Mouse (Mus musculus) kidney, postnatal 0 days (tissue): ENCODE results near the gene 2510002D24Rik. TPM values are rescaled to one million over a fixed set of nuclear protein-coding genes. Genes with fewer than 3 reads are reported as not detected.

ENCODE experiments used
- ATAC-seq: fragments of 200-750 bp; cut with Nextera tagmentation; replicated peaks from 2 replicates; pipeline ENCODE4 v1.8.0; 2017; ENCODE audit warnings: low read depth, moderate number of reproducible peaks, moderate TSS enrichment, moderate library complexity; ENCODE audit not compliant: low FRiP score
- DNase-seq: peaks from one replicate; pipeline ENCODE4 v3.0.0-alpha.2; 2016; ENCODE audit warnings: low spot score
- H3K27ac ChIP-seq: fragments of 300-500 bp; sonication (generic); 2 replicates; pipeline ENCODE4 v1.5.1; 2014; ENCODE audit warnings: mild to moderate bottlenecking
- H3K27me3 ChIP-seq: fragments of 300-500 bp; sonication (generic); 2 replicates; pipeline ENCODE4 v1.6.1; 2014; ENCODE audit warnings: low read length, mixed read lengths; ENCODE audit not compliant: insufficient read depth
- H3K36me3 ChIP-seq: fragments of 300-500 bp; sonication (generic); 2 replicates; pipeline ENCODE4 v1.6.1; 2014; ENCODE audit warnings: low read length, mixed read lengths; ENCODE audit not compliant: insufficient read depth
- H3K4me1 ChIP-seq: fragments of 300-500 bp; sonication (generic); replicated peaks from 2 replicates; pipeline ENCODE4 v1.6.1; 2014; ENCODE audit warnings: antibody characterized with exemption, low read length, mixed read lengths; ENCODE audit not compliant: insufficient read depth
- H3K4me2 ChIP-seq: fragments of 300-500 bp; sonication (generic); 2 replicates; pipeline ENCODE4 v1.6.1; 2014; ENCODE audit warnings: mild to moderate bottlenecking, low read length, moderate library complexity, mixed read lengths
- H3K4me3 ChIP-seq: fragments of 300-500 bp; sonication (generic); replicated peaks from 2 replicates; pipeline ENCODE4 v1.5.1; 2014; ENCODE audit warnings: low read depth, low read length
- H3K9ac ChIP-seq: fragments of 300-500 bp; sonication (generic); 2 replicates; pipeline ENCODE4 v1.6.1; 2014; ENCODE audit warnings: low read depth, low read length
- H3K9me3 ChIP-seq: fragments of 300-500 bp; sonication (generic); replicated peaks from 2 replicates; pipeline ENCODE4 v1.6.1; 2016; ENCODE audit warnings: low read length, inconsistent platforms, mixed read lengths
- CTCF ChIP-seq: IDR thresholded peaks from 2 replicates; pipeline ENCODE4 v1.5.1; 2016; ENCODE audit warnings: antibody characterized with exemption, low read depth, mild to moderate bottlenecking, moderate library complexity
- WGBS: fragments of 180-500 bp; shearing (Covaris S2); extraction: QIAGEN DNeasy Blood & Tissue Kit; methylation state at CpG from one replicate; pipeline ENCODE4 v1.1.7; 2014; 5-methylcytosine and 5-hydroxymethylcytosine counted together
- polyA plus RNA-seq: library from polyadenylated mRNA; unstranded; fragments of >200 nt; fragmentation: Nextera tagmentation; extraction: Ambion mirVana; gene quantifications from 2 replicates; pipeline ENCODE4 v1.2.1, GENCODE M21; 2015

The 2510002D24Rik gene
- 27.5 and 30.5 TPM in 2 replicates for polyA plus RNA-seq

DNA sequence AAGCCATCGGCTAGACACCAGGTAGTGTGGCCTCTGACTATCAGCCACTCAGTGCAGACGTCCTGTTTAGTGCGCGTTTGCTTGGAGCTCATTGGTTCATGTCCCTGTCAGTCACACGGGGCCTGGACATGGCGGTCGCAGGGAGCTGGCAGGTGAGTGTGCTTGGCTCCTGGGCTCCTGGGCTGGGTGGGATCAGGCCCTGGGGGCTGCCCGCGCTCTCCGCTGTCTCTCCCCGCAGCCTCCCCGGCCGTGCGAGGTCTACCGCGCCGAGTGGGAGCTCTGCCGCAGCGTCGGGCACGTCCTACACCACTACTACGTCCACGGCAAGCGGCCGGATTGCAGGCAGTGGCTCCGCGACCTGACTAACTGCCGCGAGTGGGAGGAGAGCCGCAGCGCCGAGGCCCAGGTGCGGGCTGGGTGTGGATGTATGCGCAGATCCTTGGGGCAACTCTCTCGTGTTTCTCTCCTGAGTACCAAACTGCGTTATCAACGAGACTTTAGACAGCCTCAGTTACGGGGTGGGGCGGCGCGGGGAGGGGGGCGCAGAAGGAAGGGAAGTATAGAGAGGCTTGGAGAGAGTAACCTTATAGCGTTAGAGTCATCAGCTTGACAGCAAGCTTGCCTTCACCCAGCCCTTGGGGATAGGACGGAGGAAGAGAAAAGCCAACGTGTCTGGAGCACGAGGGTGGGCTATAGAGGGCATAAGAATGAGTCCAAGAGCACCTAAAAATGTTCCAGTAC is at the start of gene 2510002D24Rik, which contains the start of gene Gm28539:
2510002D24Rik (plus strand) TSS at position 111 of the 741 bp plus-strand sequence.
Gm28539 (plus strand) TSS at position 117 of the 741 bp plus-strand sequence.
- Histone ChIP-seq H3K27me3 (no peaks in the 10 kb centered on the region), H3K9me3 (no peaks in the 10 kb centered on the region), H3K36me3 (peaks cover 22% of the 10 kb centered on the region; the same call in 1 of the 2 replicates), H3K4me3 (peak within 1 kb of the TSS; percentile 93), H3K4me2 (peak within 1 kb of the TSS; percentile 75), H3K4me1 (0 out of 2 replicates have a peak, but pooled peaks cover 4% of the 10 kb centered on the region), H3K27ac (peak within 1 kb of the TSS; percentile 85), H3K9ac (peak within 1 kb of the TSS; percentile 82)
- DNase-seq: peak; percentile 89
- under 1% methylated on average over 46 of the region's 46 CpGs for WGBS
- peak; percentile 99 for ATAC-seq
- TF ChIP-seq CTCF: no peak

- Histone ChIP-seq H3K9me3 (no peaks in the 10 kb centered on the region), H3K27me3 (no peaks in the 10 kb centered on the region), H3K27ac (no peak overlapping the region), H3K36me3 (peaks cover 20% of the 10 kb centered on the region; the same call in 1 of the 2 replicates), H3K9ac (no peak overlapping the region), H3K4me1 (no peaks in the 10 kb centered on the region), H3K4me2 (no peak overlapping the region), H3K4me3 (no peak overlapping the region)
- ATAC-seq (no peak), DNase-seq (no peak)
- TF ChIP-seq CTCF: no peak
- 93% methylated on average over 10 of the region's 10 CpGs for WGBS
Measured at GRCm38 (mm10) chr16:18786652-18787051, 49.7 kb upstream of the 2510002D24Rik start.

DNA sequence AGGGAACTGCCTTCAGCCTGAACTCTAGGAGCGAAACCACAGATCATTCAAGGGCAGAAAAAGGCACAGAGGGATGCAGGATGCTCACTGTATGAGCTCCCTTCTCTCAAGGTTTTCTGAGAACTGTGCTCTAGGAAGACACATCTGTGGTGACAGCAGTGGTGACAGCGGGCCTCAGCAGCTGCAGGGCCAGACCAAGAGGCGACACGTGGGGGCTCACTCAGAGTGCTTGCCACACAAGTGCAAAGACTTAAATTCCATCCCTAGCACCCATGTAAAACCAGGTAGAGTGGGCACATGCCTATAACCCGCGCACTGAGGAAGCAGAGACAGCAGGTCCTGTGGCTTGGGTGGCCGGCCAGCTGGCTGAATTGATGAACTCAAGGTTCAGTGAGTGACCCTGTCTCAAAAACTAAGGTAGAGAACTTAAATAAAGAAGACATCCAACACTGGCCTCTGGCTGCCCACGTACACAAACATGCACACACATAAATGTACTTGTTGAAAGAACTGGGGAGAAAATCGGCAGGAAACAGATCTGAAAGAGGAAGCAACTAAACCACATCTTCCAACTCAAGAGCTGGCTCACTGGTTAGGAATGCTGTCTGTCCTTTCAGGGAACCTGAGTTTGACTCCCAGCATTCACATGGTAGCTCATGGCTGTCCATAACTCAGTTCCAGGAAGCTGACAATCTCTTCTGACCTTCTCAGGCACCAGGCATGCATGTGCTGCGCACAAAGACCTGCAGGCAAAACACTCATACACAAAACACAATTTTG is 47.6 kb upstream of the 2510002D24Rik start:
- TF ChIP-seq CTCF: no peak
- H3K9ac ChIP-seq: no peak overlapping the region
- H3K4me2 ChIP-seq: no peak overlapping the region
- H3K27ac ChIP-seq: no peak overlapping the region
- H3K9me3 ChIP-seq: no peaks in the 10 kb centered on the region
- H3K27me3 ChIP-seq: no peaks in the 10 kb centered on the region
- no peaks in the 10 kb centered on the region for H3K4me1 ChIP-seq
- WGBS: 72% methylated on average over 10 of the region's 10 CpGs
- ATAC-seq (0 out of 2 replicates have a peak, but pooled peaks have one; percentile 12), DNase-seq (no peak)
- peaks cover 26% of the 10 kb centered on the region; the same call in 1 of the 2 replicates for H3K36me3 ChIP-seq
- H3K4me3 ChIP-seq: no peak overlapping the region

DNA sequence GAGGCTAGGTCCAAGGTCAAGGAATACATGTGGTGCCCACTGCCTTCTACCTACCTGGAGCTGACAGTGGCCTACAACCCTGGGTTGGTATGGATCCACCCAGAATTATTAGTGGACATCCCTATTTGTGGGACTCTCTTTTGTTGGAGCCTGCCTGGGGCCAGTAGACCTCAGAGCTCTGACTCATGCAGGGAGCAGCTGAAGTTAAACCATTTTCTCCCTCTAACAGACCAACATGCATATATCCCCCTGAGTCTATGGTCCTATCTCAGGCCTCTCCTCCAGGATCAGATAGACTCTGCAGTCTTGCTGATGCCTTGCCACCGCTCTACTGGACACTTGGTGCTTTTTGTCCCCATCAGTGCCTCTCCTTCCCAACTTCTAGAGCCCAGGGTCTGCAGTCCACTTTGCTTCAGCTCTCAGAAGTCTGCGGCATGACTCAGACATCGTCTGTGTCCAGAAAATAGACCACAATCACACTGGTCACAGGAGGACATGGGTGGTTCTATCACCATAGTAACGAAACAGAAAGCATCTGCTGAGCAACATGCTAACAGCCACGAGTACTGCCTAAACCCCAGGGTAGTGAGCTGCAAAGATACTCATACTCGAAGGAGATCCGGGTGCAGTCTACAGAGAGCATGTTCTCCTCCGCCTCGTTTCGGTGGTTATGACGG is 41.0 kb upstream of the 2510002D24Rik start:
- no peak for TF ChIP-seq CTCF
- H3K36me3 ChIP-seq: 0 out of 2 replicates have a peak, but pooled peaks cover 18% of the 10 kb centered on the region
- no peak overlapping the region for H3K4me2 ChIP-seq
- H3K9me3 ChIP-seq: no peaks in the 10 kb centered on the region
- H3K27ac ChIP-seq: no peak overlapping the region
- H3K4me3 ChIP-seq: no peak overlapping the region
- ATAC-seq: no peak
- no peak overlapping the region for H3K9ac ChIP-seq
- no peaks in the 10 kb centered on the region for H3K27me3 ChIP-seq
- WGBS: 89% methylated on average over 11 of the region's 11 CpGs
- H3K4me1 ChIP-seq: no peaks in the 10 kb centered on the region
- DNase-seq: no peak

GRCm38 (mm10) chr16:18796645-18797044 is 39.7 kb upstream of the 2510002D24Rik start:
- no peak for ATAC-seq
- WGBS: 91% methylated on average over 7 of the region's 7 CpGs
- Histone ChIP-seq H3K27ac (no peak overlapping the region), H3K36me3 (0 out of 2 replicates have a peak, but pooled peaks cover 20% of the 10 kb centered on the region), H3K4me2 (no peak overlapping the region), H3K4me3 (no peak overlapping the region), H3K9ac (no peak overlapping the region), H3K4me1 (no peaks in the 10 kb centered on the region), H3K9me3 (no peaks in the 10 kb centered on the region), H3K27me3 (no peaks in the 10 kb centered on the region)
- TF ChIP-seq CTCF: no peak
- no peak for DNase-seq

DNA sequence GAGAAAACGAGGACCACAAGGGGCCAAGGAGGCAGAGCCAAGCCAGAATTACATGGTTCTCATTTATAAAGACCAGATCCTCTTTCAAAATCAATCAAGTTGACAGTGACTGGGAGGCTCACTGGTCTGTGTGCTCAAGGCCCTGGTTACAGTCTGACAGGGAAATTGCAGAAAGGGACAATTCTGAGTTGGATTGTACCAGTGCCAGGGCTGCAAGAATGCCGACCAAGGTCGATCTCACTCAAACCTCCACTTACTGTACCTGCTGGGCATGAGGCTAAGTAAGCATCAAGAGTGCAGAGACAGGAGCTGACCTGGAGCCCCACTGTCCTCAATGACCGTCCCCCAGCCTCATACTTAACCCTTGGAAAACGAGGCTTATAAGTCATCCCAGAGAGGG is 38.2 kb upstream of the 2510002D24Rik start:
- Histone ChIP-seq H3K27me3 (no peaks in the 10 kb centered on the region), H3K4me3 (no peak overlapping the region), H3K9ac (no peak overlapping the region), H3K4me2 (no peak overlapping the region), H3K27ac (no peak overlapping the region), H3K4me1 (no peaks in the 10 kb centered on the region), H3K9me3 (no peaks in the 10 kb centered on the region), H3K36me3 (0 out of 2 replicates have a peak, but pooled peaks cover 18% of the 10 kb centered on the region)
- 87% methylated on average over 5 of the region's 5 CpGs for WGBS
- TF ChIP-seq CTCF: no peak
- no peak for ATAC-seq
- DNase-seq: no peak
